Mouse (Mus musculus) layer of hippocampus, adult 2 months (tissue): ENCODE results near the gene Fat1. TPM values are rescaled to one million over a fixed set of nuclear protein-coding genes. Genes with fewer than 3 reads are reported as not detected.

ENCODE experiments used
- DNase-seq, 2 experiments: peaks; one replicate each; pipeline ENCODE4 v3.0.0; 2022; ENCODE audit warnings: low spot score in 2 of 2
- H3K27ac ChIP-seq: fragments of 200-600 bp; 2 replicates; pipeline ENCODE4 v1.8.1; 2022
- H3K4me3 ChIP-seq: fragments of 200-600 bp; 2 replicates; pipeline ENCODE4 v1.8.1; 2022; ENCODE audit warnings: mild to moderate bottlenecking
- CTCF ChIP-seq: fragments of 200-600 bp; conservative IDR thresholded peaks from 2 replicates; pipeline ENCODE4 v1.8.1; 2022; ENCODE audit warnings: antibody characterized with exemption, mild to moderate bottlenecking, moderate library complexity
- total RNA-seq, 2 experiments: library from RNA; stranded (reverse); gene quantifications; 2 replicates each; pipeline ENCODE4 v1.2.3; 2021

The Fat1 gene
- total RNA-seq, 2 experiments from 2014 or later, result 22.2 to 24.7 TPM

- Histone ChIP-seq H3K4me3 (no peak overlapping the region), H3K27ac (no peak overlapping the region)
- TF ChIP-seq CTCF, result no peak
- DNase-seq, result no peak
Measured at GRCm38 (mm10) chr8:45070949-45071348, 135.7 kb downstream of the Fat1 start.

DNA sequence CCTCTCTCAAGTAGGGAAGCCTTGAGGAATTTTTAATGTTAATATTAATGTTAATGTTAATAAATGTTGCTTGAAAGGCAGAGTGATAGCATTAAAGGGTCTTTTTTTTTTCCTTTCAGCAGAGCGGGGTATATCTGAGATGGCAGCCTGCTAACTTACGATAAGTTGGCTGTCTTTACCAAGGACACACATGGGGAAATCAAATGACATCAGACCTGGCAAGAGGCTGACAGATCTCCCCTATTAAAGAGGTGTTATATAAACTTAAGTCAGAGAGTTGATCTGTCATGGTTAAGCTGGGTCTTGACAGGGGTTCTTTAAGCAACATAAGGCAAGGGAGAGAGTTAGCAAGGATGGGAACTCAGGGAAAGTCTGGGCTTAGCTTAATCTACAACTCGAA, 145.6 kb downstream of the Fat1 start:
- TF ChIP-seq CTCF, result no peak
- DNase-seq, result no peak
- H3K27ac ChIP-seq, result no peak overlapping the region
- no peak overlapping the region for H3K4me3 ChIP-seq

DNA sequence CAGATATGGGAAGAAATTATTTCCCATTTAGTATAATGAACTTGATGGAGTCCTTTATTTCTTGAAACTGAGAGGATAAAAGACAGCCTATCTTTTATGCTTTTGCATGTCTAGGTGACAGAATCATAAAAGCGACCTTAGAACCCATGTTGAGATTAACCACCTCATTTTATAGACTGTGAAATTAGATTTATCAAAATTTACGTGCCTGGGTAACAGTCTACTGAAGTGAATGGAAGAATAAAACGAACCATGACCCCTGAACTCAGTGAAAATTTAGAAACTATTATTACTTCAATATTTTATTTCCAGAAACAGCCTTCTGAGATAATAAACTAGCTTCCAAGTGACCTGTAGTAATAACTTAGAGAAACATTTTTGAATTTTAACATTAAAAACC, 158.4 kb downstream of the Fat1 start:
- Histone ChIP-seq H3K27ac (no peak overlapping the region), H3K4me3 (no peak overlapping the region)
- DNase-seq, result no peak
- no peak for TF ChIP-seq CTCF

Other genes starting within 250 kb of the Fat1 start
- gene Mtnr1a, start 133.7 kb downstream of the Fat1 start, total RNA-seq, result not detected